Mouse (Mus musculus) liver, adult 2 months (tissue): ENCODE measurements around the gene Saysd1.

Source experiments
- CTCF ChIP-seq: fragments of 200-500 bp; IDR thresholded peaks from 2 replicates; pipeline ENCODE4 v1.5.1; 2011; ENCODE audit warnings: low read depth, low read length, control low read depth
- POLR2A ChIP-seq: fragments of 200-500 bp; IDR thresholded peaks from 2 replicates; pipeline ENCODE4 v1.6.1; 2011; ENCODE audit warnings: low read length, control low read depth; ENCODE audit not compliant: insufficient read depth; ENCODE audit errors: extremely low read depth

- no peak for TF ChIP-seq CTCF
- no peak for TF ChIP-seq POLR2A
Measured at GRCm38 (mm10) chr14:20177494-20178123, 39.3 kb upstream of the Saysd1 start.
